Mouse (Mus musculus) spleen, adult 2 months (tissue): ENCODE measurements around the gene Dtl.

Experiments
- CTCF ChIP-seq: fragments of 200-500 bp; IDR thresholded peaks from 2 replicates; pipeline ENCODE4 v1.5.1; 2011; ENCODE audit warnings: mild to moderate bottlenecking, inconsistent platforms; ENCODE audit not compliant: insufficient read depth, insufficient read length, insufficient replicate concordance; ENCODE audit errors: extremely low read depth
- POLR2A ChIP-seq: fragments of 200-500 bp; IDR thresholded peaks from 2 replicates; pipeline ENCODE4 v1.6.1; 2011; ENCODE audit warnings: low read depth, low read length, inconsistent platforms

DNA sequence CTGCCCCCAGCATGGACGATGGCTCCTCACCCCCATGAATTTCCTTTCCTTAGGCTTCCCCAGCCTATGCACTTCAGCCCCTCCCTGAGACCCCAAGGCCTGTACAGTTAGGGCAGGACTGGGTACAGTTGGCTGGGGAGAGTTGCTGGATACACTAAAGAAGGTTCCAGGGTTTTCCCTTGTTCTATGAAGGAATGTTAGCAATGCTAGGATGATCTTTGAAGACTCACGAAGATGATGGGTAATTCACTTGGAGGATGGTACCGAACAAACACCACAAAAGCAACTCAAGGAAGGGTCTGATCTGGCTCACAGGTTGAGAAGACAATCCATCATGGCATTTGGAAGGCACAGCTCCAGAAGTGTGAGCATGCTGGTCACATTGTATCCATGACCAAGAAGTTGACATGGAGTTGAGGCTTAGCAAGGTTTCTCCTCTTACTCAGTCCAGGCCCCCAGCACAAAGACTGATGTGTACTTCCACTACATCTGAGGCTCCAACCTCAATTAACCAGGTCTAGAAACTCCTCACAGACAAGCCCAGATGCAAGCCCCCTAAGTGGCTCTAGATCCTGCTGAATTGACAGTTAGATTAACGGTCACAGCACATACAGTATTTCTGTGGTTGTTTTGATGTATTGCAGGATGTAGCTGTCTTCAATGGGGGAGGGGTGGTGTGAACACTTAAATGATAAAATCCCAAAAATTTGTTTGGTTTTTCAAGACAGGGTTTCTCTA is 55.8 kb downstream of the Dtl start:
- TF ChIP-seq CTCF (no peak), POLR2A (no peak)
